Mouse (Mus musculus): ENCODE results near the gene Pnmal1. TPM values are rescaled to one million over a fixed set of nuclear protein-coding genes. Genes with fewer than 3 reads are reported as not detected.

The Pnmal1 gene
- polyA plus RNA-seq, 1 experiment from 2014 or later = 0.90 TPM

DNA sequence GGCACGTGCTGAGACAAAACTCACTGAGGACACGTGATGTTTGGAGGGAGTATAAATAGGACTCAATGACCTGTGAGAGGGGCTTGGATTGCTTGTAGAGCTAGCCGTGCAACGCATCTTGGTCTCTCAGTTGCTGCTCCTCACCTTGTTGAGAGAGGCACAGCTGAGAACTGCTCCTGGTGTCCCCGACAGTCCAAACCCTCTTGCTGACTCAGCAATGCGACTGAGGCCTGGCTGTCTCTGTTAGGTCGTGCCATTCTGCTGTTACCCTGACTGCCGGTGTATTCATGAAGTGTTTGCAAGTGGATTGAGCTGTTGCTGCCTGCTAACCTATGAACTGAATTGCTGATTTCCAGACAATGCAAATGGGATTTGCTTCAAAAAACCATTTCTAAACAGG is 16.8 kb downstream of the Pnmal1 start:
- Histone ChIP-seq H3K9ac (no peak overlapping the region), H3K27me3 (no peaks in the 10 kb centered on the region), H3K4me1 (peaks cover 11% of the 10 kb centered on the region), H3K4me2 (no peak overlapping the region), H3K27ac (no peak overlapping the region), H3K4me3 (replicated peaks) (no peak overlapping the region), H3K36me3 (no peaks in the 10 kb centered on the region), H3K9me3 (replicated peaks) (no peaks in the 10 kb centered on the region)
- ATAC-seq (replicated peaks; ENCODE audit: low FRiP score) = no peak
- WGBS = 41% methylated on average over 8 of the region's 8 CpGs

DNA sequence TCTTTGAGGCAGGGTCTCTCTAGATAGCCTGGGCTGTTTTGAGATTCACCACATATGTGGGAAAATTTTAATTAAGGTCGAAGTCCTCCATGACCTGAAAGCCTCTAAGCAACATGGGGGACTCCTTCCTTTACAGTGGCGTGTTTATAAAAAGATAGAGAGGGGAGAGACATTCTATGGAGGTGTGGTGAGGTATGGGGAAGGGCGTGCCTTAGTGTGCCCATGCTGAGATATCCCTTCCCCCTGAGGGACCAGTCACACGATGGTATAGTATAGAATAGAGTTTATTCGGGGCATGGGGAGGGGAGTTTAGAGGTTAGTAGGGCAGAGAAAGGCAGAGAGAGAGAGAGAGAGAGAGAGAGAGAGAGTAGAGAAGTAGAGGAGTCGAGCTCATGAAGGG is 18.7 kb downstream of the Pnmal1 start:
- Histone ChIP-seq H3K4me1 (peaks cover 19% of the 10 kb centered on the region), H3K9ac (no peak overlapping the region), H3K9me3 (replicated peaks) (no peaks in the 10 kb centered on the region), H3K27me3 (no peaks in the 10 kb centered on the region; the same call in 1 of the 2 replicates), H3K27ac (no peak overlapping the region), H3K4me2 (no peak overlapping the region), H3K4me3 (replicated peaks) (no peak overlapping the region), H3K36me3 (no peaks in the 10 kb centered on the region)
- 74% methylated on average over 6 of the region's 6 CpGs for WGBS
- no peak for ATAC-seq (replicated peaks; ENCODE audit: low FRiP score)

DNA sequence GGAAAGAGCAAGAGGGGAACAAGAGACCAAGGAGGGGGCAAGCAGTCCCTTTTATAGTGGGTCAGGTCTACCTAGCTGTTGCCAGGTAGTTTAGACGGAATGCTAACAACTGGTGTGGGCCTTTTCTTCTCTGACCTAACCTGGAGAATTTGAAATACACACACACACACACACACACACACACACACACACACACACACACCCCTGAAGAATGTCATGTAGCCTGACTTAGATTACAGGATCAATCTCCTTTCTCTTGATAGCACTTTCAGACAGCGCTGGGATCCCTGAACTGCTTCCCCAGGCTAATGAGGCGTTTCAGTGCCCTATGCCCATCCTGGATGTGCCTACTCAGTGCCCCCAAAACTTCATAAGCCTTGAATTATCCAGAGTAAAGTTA is 19.1 kb downstream of the Pnmal1 start:
- ATAC-seq (replicated peaks; ENCODE audit: low FRiP score) = no peak
- 82% methylated on average over 3 of the region's 3 CpGs for WGBS
- H3K36me3 ChIP-seq = no peaks in the 10 kb centered on the region
- no peak overlapping the region for H3K4me2 ChIP-seq
- peaks cover 22% of the 10 kb centered on the region for H3K4me1 ChIP-seq
- H3K27me3 ChIP-seq = no peaks in the 10 kb centered on the region; the same call in 1 of the 2 replicates
- no peak overlapping the region for H3K9ac ChIP-seq
- no peaks in the 10 kb centered on the region for H3K9me3 ChIP-seq (replicated peaks)
- H3K27ac ChIP-seq = no peak overlapping the region
- H3K4me3 ChIP-seq (replicated peaks) = no peak overlapping the region

- no peaks in the 10 kb centered on the region; the same call in 1 of the 2 replicates for H3K27me3 ChIP-seq
- peaks cover 22% of the 10 kb centered on the region for H3K4me1 ChIP-seq
- H3K9ac ChIP-seq = peak overlapping the region; percentile 35; the same call in 1 of the 2 replicates
- peak; percentile 66 for ATAC-seq (replicated peaks; ENCODE audit: low FRiP score)
- no peaks in the 10 kb centered on the region for H3K9me3 ChIP-seq (replicated peaks)
- H3K36me3 ChIP-seq = no peaks in the 10 kb centered on the region
- 6% methylated on average over 12 of the region's 12 CpGs for WGBS
- peak overlapping the region; percentile 79 for H3K27ac ChIP-seq
- H3K4me3 ChIP-seq (replicated peaks) = peak overlapping the region; percentile 31
- H3K4me2 ChIP-seq = peak overlapping the region; percentile 56
These were observed 20.9 kb downstream of the Pnmal1 start for GRCm38 (mm10) chr7:16980348-16980747.

DNA sequence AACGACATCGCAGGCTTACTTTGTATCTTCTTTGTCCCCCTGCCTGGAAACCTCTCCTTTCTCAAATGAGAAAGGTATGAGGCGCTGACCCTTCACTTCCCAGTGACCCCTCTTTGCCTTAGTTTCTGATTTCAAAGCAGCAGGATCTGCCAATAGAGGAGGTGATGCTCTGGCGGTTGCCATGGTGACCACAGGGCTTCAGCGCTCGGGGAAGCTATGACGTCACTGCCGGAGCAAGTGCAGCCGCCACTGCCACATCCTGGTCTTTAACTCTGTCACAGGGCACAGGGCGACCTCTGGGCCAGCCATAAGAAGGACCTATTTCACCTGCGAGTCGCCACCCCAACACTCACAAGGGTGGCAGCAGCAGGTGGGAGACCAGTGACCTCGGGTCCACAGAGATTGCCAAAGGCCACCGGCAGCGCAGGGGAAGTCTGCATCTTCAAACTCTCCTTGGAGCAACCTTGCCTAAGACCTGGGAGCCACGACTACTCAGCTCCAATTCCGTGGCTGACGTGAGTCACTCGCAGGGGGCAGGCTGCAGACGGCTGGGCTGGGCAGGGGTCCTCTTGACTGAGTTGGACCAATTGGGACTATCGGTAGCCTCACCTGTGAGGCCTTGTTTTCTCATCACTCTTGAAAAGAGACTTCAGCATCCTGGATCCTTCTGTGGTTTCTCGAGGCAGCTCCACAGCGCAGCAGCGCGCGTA is 23.5 kb downstream of the Pnmal1 start, which contains the start of gene Gm42372:
Gene Gm42372 (plus strand): TSS at position 228 of the 710 bp plus-strand sequence.
- WGBS = 25% methylated on average over 26 of the region's 26 CpGs
- H3K27ac ChIP-seq = no peak within 1 kb of the TSS
- no peaks in the 10 kb centered on the region for H3K36me3 ChIP-seq
- H3K4me1 ChIP-seq = peaks cover 30% of the 10 kb centered on the region
- no peak; the same call in 1 of the 2 replicates for ATAC-seq (replicated peaks; ENCODE audit: low FRiP score)
- H3K9ac ChIP-seq = no peak within 1 kb of the TSS
- peak within 1 kb of the TSS; percentile 49 for H3K4me2 ChIP-seq
- no peaks in the 10 kb centered on the region for H3K9me3 ChIP-seq (replicated peaks)
- no peaks in the 10 kb centered on the region; the same call in 1 of the 2 replicates for H3K27me3 ChIP-seq
- H3K4me3 ChIP-seq (replicated peaks) = peak within 1 kb of the TSS; percentile 17; the same call in 1 of the 2 replicates

DNA sequence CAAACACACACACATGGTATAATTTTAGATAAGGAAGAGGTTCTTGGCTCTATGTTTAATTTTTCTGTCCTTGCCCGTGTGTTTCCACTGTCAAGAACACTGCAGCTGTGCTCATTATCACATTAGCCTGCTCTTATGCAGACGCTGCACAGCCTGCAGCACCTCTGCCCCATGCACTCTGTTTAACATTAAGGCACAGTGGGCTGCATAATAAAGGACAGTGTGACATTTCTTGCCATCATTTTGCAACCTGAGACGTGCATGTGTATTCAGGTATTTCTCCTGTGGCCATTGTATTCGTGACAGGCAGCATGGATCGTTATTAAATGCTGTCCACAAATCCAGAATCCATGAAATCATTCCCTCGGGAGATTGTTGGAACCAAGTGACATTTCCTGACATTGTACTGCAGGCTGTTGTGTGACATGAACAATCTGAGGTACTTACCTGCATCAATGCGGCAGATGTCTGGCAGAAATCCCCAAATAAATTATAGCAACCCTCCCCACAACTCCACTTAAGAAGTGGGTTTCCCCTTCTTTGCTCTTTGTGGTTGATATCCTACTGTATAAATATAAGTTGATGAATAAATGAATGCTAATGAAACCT is 28.2 kb downstream of the Pnmal1 start:
- Histone ChIP-seq H3K4me1 (peaks cover 55% of the 10 kb centered on the region), H3K36me3 (no peaks in the 10 kb centered on the region), H3K9ac (no peak overlapping the region), H3K9me3 (replicated peaks) (no peaks in the 10 kb centered on the region), H3K27me3 (no peaks in the 10 kb centered on the region; the same call in 1 of the 2 replicates), H3K4me2 (no peak overlapping the region), H3K27ac (peak overlapping the region; percentile 62; the same call in 1 of the 2 replicates), H3K4me3 (replicated peaks) (no peak overlapping the region)
- WGBS = 30% methylated on average over 7 of the region's 7 CpGs
- ATAC-seq (replicated peaks; ENCODE audit: low FRiP score) = no peak

DNA sequence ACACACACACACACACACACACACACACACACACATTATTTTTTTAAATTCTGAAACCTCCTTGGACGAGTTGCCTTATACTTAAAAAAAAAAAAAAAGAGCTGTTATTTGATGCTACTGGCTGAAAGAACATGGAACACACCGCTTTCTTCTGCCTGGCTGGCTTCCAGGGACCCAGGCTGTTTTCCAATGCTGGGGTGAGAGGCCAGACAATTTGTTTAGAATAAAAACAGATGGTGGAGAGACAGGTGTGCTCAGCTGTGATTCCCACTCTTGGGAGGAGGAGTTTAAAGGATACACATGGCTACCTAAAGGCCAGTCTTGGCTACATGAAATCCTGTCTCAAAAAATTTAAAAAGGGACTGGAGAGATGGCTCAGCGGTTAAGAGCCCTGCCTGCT is 28.9 kb downstream of the Pnmal1 start:
- 22% methylated on average over 3 of the region's 3 CpGs for WGBS
- Histone ChIP-seq H3K9me3 (replicated peaks) (no peaks in the 10 kb centered on the region), H3K4me1 (peaks cover 52% of the 10 kb centered on the region), H3K4me2 (no peak overlapping the region), H3K36me3 (no peaks in the 10 kb centered on the region), H3K4me3 (replicated peaks) (no peak overlapping the region), H3K27ac (peak overlapping the region; percentile 62), H3K9ac (no peak overlapping the region), H3K27me3 (no peaks in the 10 kb centered on the region; the same call in 1 of the 2 replicates)
- ATAC-seq (replicated peaks; ENCODE audit: low FRiP score) = 0 out of 2 replicates have a peak, but pooled peaks have one; percentile 10

DNA sequence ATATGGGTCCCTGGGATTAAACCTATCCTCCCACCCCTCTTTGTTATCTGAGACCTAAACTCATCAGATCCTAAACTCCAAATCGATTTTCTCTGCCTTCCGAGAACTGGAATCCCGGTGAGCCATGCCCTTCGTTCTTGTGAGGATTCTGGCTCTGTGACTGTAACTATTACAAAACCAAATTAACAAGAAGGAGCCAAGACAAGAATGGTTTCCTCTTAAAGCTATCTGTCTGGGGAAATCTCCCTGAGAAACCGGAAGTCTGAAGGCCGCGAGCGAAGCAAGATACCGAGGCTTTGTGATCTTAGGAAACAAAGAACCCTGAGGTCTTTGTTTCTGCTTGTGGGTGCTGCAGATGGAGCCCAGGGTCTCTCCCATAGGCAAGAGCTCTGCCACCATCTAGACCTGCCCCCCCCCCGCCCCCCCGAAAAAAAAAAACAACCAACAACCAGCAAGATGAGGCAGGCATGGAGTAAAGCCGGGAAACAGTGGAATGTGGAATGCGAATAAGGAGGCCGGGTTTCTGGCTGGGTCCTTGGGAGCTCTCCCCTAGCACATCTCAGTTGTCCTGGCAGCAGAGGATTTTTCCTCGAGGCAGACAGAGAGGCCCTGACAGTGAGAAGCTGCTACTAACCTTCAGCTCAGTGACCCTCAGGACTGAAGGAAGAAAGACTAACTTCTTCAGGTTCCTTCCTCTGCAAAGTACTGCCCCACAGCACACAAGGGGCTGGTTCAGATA is 30.7 kb downstream of the Pnmal1 start:
- ATAC-seq (replicated peaks; ENCODE audit: low FRiP score) = no peak
- H3K4me1 ChIP-seq = peaks cover 59% of the 10 kb centered on the region
- H3K9me3 ChIP-seq (replicated peaks) = no peaks in the 10 kb centered on the region
- no peaks in the 10 kb centered on the region for H3K36me3 ChIP-seq
- no peak overlapping the region for H3K9ac ChIP-seq
- H3K27me3 ChIP-seq = no peaks in the 10 kb centered on the region
- no peak overlapping the region for H3K4me3 ChIP-seq (replicated peaks)
- peak overlapping the region; percentile 95 for H3K27ac ChIP-seq
- WGBS = 29% methylated on average over 15 of the region's 15 CpGs
- peak overlapping the region; percentile 20; the same call in 1 of the 2 replicates for H3K4me2 ChIP-seq

DNA sequence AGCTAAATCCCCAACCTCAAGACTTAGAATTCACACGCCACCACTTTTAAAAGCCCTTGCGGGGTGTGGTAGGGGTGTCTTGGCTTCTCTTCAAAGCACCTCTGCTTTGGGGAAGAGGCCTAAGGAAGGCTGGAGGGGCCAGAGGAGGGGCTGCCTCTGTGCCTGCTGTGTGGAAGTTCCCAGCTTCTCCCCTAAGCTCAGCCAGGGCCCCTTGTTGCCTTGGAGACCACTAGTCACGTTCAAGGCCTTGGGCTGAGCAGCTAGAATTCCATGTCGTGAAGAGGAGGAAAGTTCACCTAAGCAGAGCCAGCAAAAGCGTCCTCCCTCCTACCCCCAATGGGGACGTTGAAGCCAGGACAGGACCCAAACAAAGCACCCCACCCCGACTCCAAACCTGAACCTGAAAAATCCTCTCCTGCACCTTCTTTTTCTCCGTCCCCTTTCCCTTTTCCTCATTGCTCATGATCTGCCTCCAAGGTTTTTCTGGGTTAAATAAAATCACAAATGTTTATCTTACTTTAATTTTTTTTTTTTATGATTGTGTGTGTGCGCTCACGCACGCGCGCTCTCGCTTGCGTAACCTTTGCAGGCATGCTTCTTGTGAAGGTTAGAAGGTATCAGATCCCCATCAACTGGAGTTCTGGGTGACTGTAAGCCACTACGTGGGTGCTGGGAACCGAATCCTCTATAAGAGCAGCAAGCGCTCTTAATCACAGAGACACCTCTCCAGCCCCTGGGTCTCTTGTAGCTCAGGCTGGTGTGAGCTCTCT is 32.4 kb downstream of the Pnmal1 start:
- Histone ChIP-seq H3K4me1 (peaks cover 74% of the 10 kb centered on the region), H3K36me3 (peaks cover 7% of the 10 kb centered on the region; the same call in 1 of the 2 replicates), H3K4me2 (peak overlapping the region; percentile 45), H3K4me3 (replicated peaks) (peak overlapping the region; percentile 12), H3K27ac (peak overlapping the region; percentile 95), H3K9ac (0 out of 2 replicates have a peak overlapping the region, but pooled peaks have one; percentile 25), H3K9me3 (replicated peaks) (no peaks in the 10 kb centered on the region), H3K27me3 (no peaks in the 10 kb centered on the region)
- ATAC-seq (replicated peaks; ENCODE audit: low FRiP score) = peak; percentile 85
- WGBS = 29% methylated on average over 18 of the region's 18 CpGs

- Histone ChIP-seq H3K4me2 (peak within 1 kb of the TSS; percentile 69), H3K9ac (0 out of 2 replicates have a peak within 1 kb of the TSS, but pooled peaks have one; percentile 25), H3K4me1 (peaks cover 78% of the 10 kb centered on the region), H3K27me3 (no peaks in the 10 kb centered on the region), H3K27ac (peak within 1 kb of the TSS; percentile 95), H3K4me3 (replicated peaks) (peak within 1 kb of the TSS; percentile 65), H3K9me3 (replicated peaks) (no peaks in the 10 kb centered on the region), H3K36me3 (peaks cover 13% of the 10 kb centered on the region)
- no peak for ATAC-seq (replicated peaks; ENCODE audit: low FRiP score)
- 89% methylated on average over 5 of the region's 5 CpGs for WGBS
These were observed 33.0 kb downstream of the Pnmal1 start, which contains the start of gene Ccdc8 for GRCm38 (mm10) chr7:16992451-16992807. Gene Ccdc8, plus strand, starts transcription at chr7:16992708.

DNA sequence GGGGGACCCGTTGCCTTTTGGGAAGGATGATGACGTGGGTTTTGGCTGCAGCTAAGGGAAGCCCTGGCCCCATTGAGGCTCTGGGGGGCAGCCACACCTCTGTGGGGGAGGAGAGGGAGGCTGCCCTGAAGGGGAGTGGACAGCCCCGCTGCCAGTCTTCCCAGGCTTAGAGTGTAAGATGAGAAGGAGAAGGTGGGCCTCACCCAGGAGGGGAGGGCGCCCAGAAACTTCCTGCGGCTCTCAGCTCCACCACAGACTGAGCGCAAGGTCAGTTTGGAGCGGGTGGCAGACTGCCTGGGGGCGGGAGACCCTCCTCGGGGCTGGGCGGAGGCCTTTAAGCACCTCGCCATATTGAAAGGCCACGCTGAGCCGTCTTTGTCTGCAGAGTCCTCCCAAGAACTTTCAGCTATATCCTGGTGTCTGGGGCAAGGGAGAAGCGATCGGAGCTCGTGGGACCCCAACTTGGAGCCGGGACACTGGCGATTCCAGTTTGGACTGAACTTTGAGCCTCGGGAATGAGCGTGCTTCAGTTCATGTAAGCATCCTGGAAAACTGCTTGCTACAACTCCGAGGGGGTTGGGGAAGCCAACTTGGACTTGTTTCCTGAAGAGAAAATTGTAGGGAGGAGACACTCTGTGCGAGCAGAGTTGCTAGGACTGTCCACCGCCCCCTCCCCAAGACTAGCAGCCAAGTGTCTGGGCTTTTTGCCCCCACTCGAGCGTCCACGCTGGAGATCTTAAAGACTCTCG is 34.3 kb downstream of the Pnmal1 start:
- H3K4me2 ChIP-seq = peak overlapping the region; percentile 69
- ATAC-seq (replicated peaks; ENCODE audit: low FRiP score) = peak; percentile 95
- peaks cover 71% of the 10 kb centered on the region for H3K4me1 ChIP-seq
- H3K27me3 ChIP-seq = no peaks in the 10 kb centered on the region
- H3K27ac ChIP-seq = peak overlapping the region; percentile 93
- peak overlapping the region; percentile 65 for H3K4me3 ChIP-seq (replicated peaks)
- H3K9ac ChIP-seq = peak overlapping the region; percentile 77
- H3K36me3 ChIP-seq = peaks cover 27% of the 10 kb centered on the region
- WGBS = under 1% methylated on average over 27 of the region's 27 CpGs
- H3K9me3 ChIP-seq (replicated peaks) = no peaks in the 10 kb centered on the region
